Mouse (Mus musculus): ENCODE data around the gene Ntsr2. TPM values are rescaled to one million over a fixed set of nuclear protein-coding genes. Genes with fewer than 3 reads are reported as not detected.

Ntsr2 gene
- total and polyA plus RNA-seq, 2 experiments from 2014 or later, result 22.6 to 34.2 TPM

- ATAC-seq, result peak; percentile 22
- Histone ChIP-seq H3K27me3 (ENCODE audit: insufficient read depth, low read length) (no peaks in the 10 kb centered on the region), H3K4me1 (ENCODE audit: insufficient read depth, low read length) (peaks cover 11% of the 10 kb centered on the region; the same call in 1 of the 2 replicates), H3K36me3 (ENCODE audit: insufficient read depth, low read length) (no peaks in the 10 kb centered on the region), H3K9ac (replicated peaks; ENCODE audit: low read length) (no peak overlapping the region), H3K4me2 (ENCODE audit: low read depth, low read length) (no peak overlapping the region), H3K9me3 (ENCODE audit: low read length) (no peaks in the 10 kb centered on the region), H3K4me3 (ENCODE audit: low read length) (no peak overlapping the region), H3K27ac (peak overlapping the region; percentile 26; the same call in 1 of the 2 replicates)
- no peak for TF ChIP-seq CTCF (IDR thresholded peaks at IDR 0.05; ENCODE audit: low read depth)
- no peak for DNase-seq (ENCODE audit: low spot score)
- WGBS, result 52% methylated on average over 6 of the region's 6 CpGs
These were observed 33.7 kb upstream of the Ntsr2 start for GRCm38 (mm10) chr12:16619453-16619852.

- no peaks in the 10 kb centered on the region for H3K9me3 ChIP-seq (ENCODE audit: low read length)
- no peak overlapping the region for H3K4me3 ChIP-seq (ENCODE audit: low read length)
- WGBS, result 75% methylated on average over 3 of the region's 3 CpGs
- H3K9ac ChIP-seq (replicated peaks; ENCODE audit: low read length), result no peak overlapping the region
- no peak for TF ChIP-seq CTCF (IDR thresholded peaks at IDR 0.05; ENCODE audit: low read depth)
- peaks cover 11% of the 10 kb centered on the region; the same call in 1 of the 2 replicates for H3K4me1 ChIP-seq (ENCODE audit: insufficient read depth, low read length)
- no peak for ATAC-seq
- no peaks in the 10 kb centered on the region for H3K36me3 ChIP-seq (ENCODE audit: insufficient read depth, low read length)
- H3K27me3 ChIP-seq (ENCODE audit: insufficient read depth, low read length), result no peaks in the 10 kb centered on the region
- no peak for DNase-seq (ENCODE audit: low spot score)
- no peak overlapping the region for H3K27ac ChIP-seq
- no peak overlapping the region for H3K4me2 ChIP-seq (ENCODE audit: low read depth, low read length)
These were observed 33.0 kb upstream of the Ntsr2 start for GRCm38 (mm10) chr12:16620230-16620629.

- no peak overlapping the region for H3K9ac ChIP-seq (replicated peaks; ENCODE audit: low read length)
- H3K27ac ChIP-seq, result no peak overlapping the region
- no peaks in the 10 kb centered on the region for H3K4me1 ChIP-seq (ENCODE audit: insufficient read depth, low read length)
- no peak for TF ChIP-seq CTCF (IDR thresholded peaks at IDR 0.05; ENCODE audit: low read depth)
- 43% methylated on average over 7 of the region's 7 CpGs for WGBS
- H3K36me3 ChIP-seq (ENCODE audit: insufficient read depth, low read length), result no peaks in the 10 kb centered on the region
- ATAC-seq, result no peak
- DNase-seq (ENCODE audit: low spot score), result no peak
- H3K9me3 ChIP-seq (ENCODE audit: low read length), result no peaks in the 10 kb centered on the region
- H3K27me3 ChIP-seq (ENCODE audit: insufficient read depth, low read length), result no peaks in the 10 kb centered on the region
- H3K4me2 ChIP-seq (ENCODE audit: low read depth, low read length), result no peak overlapping the region
- H3K4me3 ChIP-seq (ENCODE audit: low read length), result no peak overlapping the region
These were observed 22.9 kb upstream of the Ntsr2 start for GRCm38 (mm10) chr12:16630152-16630865.

GRCm38 (mm10) chr12:16630866-16631185 is 22.4 kb upstream of the Ntsr2 start:
- Histone ChIP-seq H3K4me2 (ENCODE audit: low read depth, low read length) (no peak overlapping the region), H3K9me3 (ENCODE audit: low read length) (no peaks in the 10 kb centered on the region), H3K27ac (no peak overlapping the region), H3K36me3 (ENCODE audit: insufficient read depth, low read length) (no peaks in the 10 kb centered on the region), H3K9ac (replicated peaks; ENCODE audit: low read length) (no peak overlapping the region), H3K27me3 (ENCODE audit: insufficient read depth, low read length) (no peaks in the 10 kb centered on the region), H3K4me1 (ENCODE audit: insufficient read depth, low read length) (no peaks in the 10 kb centered on the region), H3K4me3 (ENCODE audit: low read length) (no peak overlapping the region)
- TF ChIP-seq CTCF (IDR thresholded peaks at IDR 0.05; ENCODE audit: low read depth), result no peak
- ATAC-seq (no peak), DNase-seq (ENCODE audit: low spot score) (no peak)
- 100% methylated on average over 1 of the region's 1 CpGs for WGBS

GRCm38 (mm10) chr12:16631423-16631822 is 21.8 kb upstream of the Ntsr2 start:
- no peak overlapping the region for H3K27ac ChIP-seq
- DNase-seq (ENCODE audit: low spot score) (no peak), ATAC-seq (no peak)
- no peaks in the 10 kb centered on the region for H3K9me3 ChIP-seq (ENCODE audit: low read length)
- H3K9ac ChIP-seq (replicated peaks; ENCODE audit: low read length), result no peak overlapping the region
- TF ChIP-seq CTCF (IDR thresholded peaks at IDR 0.05; ENCODE audit: low read depth), result no peak
- no peak overlapping the region for H3K4me2 ChIP-seq (ENCODE audit: low read depth, low read length)
- no peaks in the 10 kb centered on the region for H3K27me3 ChIP-seq (ENCODE audit: insufficient read depth, low read length)
- no peaks in the 10 kb centered on the region for H3K4me1 ChIP-seq (ENCODE audit: insufficient read depth, low read length)
- no peaks in the 10 kb centered on the region for H3K36me3 ChIP-seq (ENCODE audit: insufficient read depth, low read length)
- H3K4me3 ChIP-seq (ENCODE audit: low read length), result no peak overlapping the region
- 69% methylated on average over 2 of the region's 2 CpGs for WGBS

- H3K4me1 ChIP-seq (ENCODE audit: insufficient read depth, low read length), result no peaks in the 10 kb centered on the region
- H3K36me3 ChIP-seq (ENCODE audit: insufficient read depth, low read length), result no peaks in the 10 kb centered on the region
- H3K27ac ChIP-seq, result no peak overlapping the region
- no peaks in the 10 kb centered on the region for H3K27me3 ChIP-seq (ENCODE audit: insufficient read depth, low read length)
- H3K9ac ChIP-seq (replicated peaks; ENCODE audit: low read length), result no peak overlapping the region
- no peaks in the 10 kb centered on the region for H3K9me3 ChIP-seq (ENCODE audit: low read length)
- H3K4me2 ChIP-seq (ENCODE audit: low read depth, low read length), result no peak overlapping the region
- H3K4me3 ChIP-seq (ENCODE audit: low read length), result no peak overlapping the region
- no peak for TF ChIP-seq CTCF (IDR thresholded peaks at IDR 0.05; ENCODE audit: low read depth)
- ATAC-seq (no peak), DNase-seq (ENCODE audit: low spot score) (no peak)
- WGBS, result 88% methylated on average over 6 of the region's 6 CpGs
These were observed 19.9 kb upstream of the Ntsr2 start for GRCm38 (mm10) chr12:16633235-16633634.

GRCm38 (mm10) chr12:16634075-16634813 is 18.9 kb upstream of the Ntsr2 start:
- Histone ChIP-seq H3K9me3 (ENCODE audit: low read length) (no peaks in the 10 kb centered on the region), H3K4me2 (ENCODE audit: low read depth, low read length) (no peak overlapping the region), H3K27ac (no peak overlapping the region), H3K9ac (replicated peaks; ENCODE audit: low read length) (no peak overlapping the region), H3K36me3 (ENCODE audit: insufficient read depth, low read length) (no peaks in the 10 kb centered on the region), H3K4me1 (ENCODE audit: insufficient read depth, low read length) (no peaks in the 10 kb centered on the region), H3K4me3 (ENCODE audit: low read length) (no peak overlapping the region), H3K27me3 (ENCODE audit: insufficient read depth, low read length) (no peaks in the 10 kb centered on the region)
- 49% methylated on average over 14 of the region's 14 CpGs for WGBS
- DNase-seq (ENCODE audit: low spot score) (peak; percentile 82), ATAC-seq (0 out of 2 replicates have a peak, but pooled peaks have one; percentile 35)
- TF ChIP-seq CTCF (IDR thresholded peaks at IDR 0.05; ENCODE audit: low read depth), result peak; percentile 79
